Mouse (Mus musculus): ENCODE data around the gene Bnip3. TPM values are rescaled to one million over a fixed set of nuclear protein-coding genes. Genes with fewer than 3 reads are reported as not detected.

The Bnip3 gene
- polyA plus RNA-seq (2014; fragmentation: Illumina TruSeq; extraction: RNeasy Lipid Tissue Mini Kit (QIAGEN cat#74804); ENCODE audit: low read depth, low replicate concordance) = 296 TPM

DNA sequence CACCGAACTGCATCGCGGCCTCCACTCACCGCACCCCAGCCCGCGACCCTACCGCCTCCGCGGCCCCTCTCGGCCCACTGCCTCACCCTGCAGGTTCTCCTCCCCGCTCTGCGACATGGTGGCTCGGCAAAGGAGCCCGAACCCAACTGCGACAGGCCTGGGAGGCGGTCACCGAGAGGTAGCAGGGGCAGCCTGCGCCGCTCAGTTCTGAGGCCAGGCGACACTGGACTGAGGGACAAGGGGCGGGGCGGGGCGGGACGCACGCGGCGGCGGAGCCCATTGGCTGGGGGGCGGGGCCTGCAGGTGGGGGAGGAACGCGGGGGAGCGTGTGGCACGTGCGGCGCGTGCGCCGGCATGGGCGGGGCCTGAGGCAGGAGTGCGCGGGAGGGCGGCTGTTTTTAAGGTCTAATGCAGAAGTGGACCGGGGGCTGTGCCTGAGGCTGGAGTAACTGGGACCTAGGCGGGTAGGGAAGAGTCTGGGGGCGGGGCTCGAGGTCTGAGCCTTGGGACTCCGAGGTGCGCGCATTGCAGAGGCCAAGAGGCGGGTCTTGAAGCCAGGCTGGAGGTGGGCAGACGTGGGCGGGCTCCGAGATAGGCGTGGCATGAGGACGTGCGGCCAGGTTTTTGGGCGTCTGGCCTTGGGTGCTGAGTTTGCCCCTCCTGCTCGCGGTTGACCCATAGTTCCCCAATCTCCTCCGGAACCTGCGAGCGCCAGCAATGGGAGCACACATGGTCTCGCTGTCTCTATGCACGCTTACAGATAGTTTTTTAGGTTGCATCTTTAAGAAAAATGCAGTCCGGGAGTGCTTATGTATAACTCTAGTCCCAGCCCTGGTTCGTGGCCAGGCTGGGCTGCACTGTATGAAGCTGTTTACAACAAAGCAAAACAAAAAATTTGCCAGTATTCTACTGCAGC, at the start of gene Bnip3:
TSS of gene Bnip3 (minus strand) at position 243 of the 916 bp plus-strand sequence.

DNA sequence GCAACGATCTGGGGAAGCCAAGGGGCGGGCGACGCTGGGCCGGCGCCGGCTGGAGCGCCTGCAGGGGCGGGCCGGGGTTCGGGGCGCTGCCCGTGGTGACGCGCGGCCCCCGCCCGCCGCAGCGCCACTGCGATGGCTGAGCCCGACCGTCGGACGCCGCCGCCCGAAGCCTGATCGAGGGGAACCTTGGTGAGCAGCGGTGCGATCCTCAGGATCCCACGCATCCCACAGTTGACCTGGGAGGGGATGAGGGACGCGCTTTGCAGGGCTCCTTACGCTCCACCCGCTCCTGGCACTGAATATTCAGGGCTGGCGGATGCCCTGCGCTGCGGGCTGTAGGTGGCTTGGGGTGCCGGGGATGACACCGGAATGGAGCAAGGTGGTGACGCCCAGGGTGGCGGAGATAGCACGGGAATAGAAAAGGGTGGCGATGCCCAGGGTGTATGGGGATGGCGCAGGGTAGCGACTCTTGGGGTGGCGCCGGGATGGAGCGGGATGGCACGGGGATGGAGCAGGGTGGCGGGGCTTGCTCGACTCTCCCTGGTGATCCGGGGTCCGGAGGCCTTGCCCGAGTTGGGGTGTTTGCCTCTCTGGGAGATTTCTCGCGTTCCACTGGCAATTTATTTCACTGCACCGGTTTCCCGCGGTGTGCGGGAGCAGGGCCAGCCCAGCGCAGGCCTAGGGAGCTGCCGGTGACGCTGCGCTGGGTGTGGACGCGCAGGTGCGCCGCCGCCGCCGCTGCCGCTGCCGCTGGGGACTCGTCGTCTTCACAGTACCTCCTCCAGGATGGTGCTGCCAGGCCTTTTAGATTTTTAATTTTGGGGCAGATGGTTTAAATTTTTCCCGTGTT, 31.5 kb upstream of the Bnip3 start, which contains the start of gene Jakmip3:
TSS of gene Jakmip3 (plus strand) at position 119 of the 850 bp plus-strand sequence.

DNA sequence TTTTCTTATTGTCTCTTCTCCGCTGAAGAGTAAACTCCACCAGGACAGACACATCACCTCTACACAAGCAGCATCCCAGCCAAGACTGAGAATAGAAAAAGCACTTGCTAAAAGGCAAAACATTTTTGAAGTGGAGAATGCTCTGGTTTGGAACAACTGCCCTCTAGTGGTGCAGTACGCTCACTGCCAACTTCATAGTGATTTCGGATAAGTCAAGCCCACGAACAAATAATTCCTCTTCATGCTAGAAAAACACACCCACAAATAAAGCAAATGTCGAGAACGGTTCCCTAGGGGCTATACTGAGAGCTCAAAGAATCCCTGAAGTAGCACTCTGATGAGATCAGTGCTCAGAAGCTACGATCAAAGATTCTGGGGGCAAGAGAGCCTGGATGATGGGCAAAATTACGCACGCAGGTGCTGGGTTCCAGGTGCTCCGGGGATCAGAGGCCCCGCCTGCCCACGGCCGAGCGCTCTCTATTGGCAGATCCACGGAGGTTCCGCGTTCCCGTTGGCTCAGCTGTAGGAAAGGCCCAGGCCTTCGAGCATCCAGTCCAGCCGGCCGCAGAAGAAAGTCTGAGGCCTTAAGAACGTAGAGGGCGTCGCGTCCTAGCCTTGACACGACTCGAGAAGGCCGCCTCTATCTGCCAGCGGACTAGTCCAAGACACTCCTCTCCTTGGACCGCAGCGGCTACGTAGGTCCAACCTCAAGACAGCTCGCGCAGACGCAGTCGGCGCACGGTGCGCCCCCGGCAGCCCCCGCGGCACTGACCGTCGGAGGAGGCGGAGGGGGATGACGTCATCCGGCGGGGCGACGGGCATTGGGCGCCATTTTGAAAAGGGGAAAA, 63.6 kb downstream of the Bnip3 start, which contains the start of the genes Ppp2r2d and Mapk1ip1:
TSS of gene Ppp2r2d (plus strand) at position 536 of the 848 bp plus-strand sequence.
TSS of gene Mapk1ip1 (minus strand) at position 730 of the 848 bp plus-strand sequence.

Other genes starting within 250 kb of the Bnip3 start
- gene Ppp2r2d, start 63.4 kb downstream of the Bnip3 start, polyA plus RNA-seq (2014; fragmentation: Illumina TruSeq; extraction: RNeasy Lipid Tissue Mini Kit (QIAGEN cat#74804); ENCODE audit: low read depth, low replicate concordance) = 39.0 TPM
- 31.8 TPM for gene Mapk1ip1, start 63.2 kb downstream of the Bnip3 start, polyA plus RNA-seq (2014; fragmentation: Illumina TruSeq; extraction: RNeasy Lipid Tissue Mini Kit (QIAGEN cat#74804); ENCODE audit: low read depth, low replicate concordance)
- 0.29 TPM for gene Jakmip3, start 31.2 kb upstream of the Bnip3 start, polyA plus RNA-seq (2014; fragmentation: Illumina TruSeq; extraction: RNeasy Lipid Tissue Mini Kit (QIAGEN cat#74804); ENCODE audit: low read depth, low replicate concordance)
- 0.83 TPM for gene Dpysl4, start 176.5 kb upstream of the Bnip3 start, polyA plus RNA-seq (2014; fragmentation: Illumina TruSeq; extraction: RNeasy Lipid Tissue Mini Kit (QIAGEN cat#74804); ENCODE audit: low read depth, low replicate concordance)